ENCODE assay signal across 23 mouse cellular contexts in the genomic region with DNA sequence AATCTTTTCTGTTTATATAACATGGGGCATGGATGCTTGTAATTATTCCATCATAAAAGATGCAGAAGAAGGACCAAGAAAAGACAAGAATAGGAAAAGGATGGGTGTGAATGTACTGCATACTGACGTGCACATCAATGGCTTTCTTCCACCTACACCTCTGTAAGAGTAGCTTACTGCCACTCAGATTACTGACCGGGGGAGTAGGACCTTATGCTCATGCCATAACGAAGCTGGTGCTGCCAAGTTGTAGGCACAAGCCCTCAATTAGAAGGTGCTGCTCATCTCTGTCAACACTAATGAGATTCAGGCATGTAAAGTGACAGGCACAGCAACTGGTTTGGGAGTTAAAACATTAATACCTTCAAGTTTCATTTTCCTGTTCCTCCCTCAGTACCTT.
DNase-seq lines count a peak whose midpoint lies in the region; ATAC-seq and TF ChIP-seq lines count a peak whose summit lies in the region.
"Had no signal": no experiment of that assay in that cellular context is flagged by ENCODE, and none has a peak within 500 bp of the region (broad histone marks: within the 10 kb centered on the region; RNA-seq: fewer than 3 reads in every experiment).

No protein-coding gene starts in this region.

- DNase-seq in frontal cortex, adult 2 months (ENCODE audit: extremely low spot score in 1 of 2, low spot score in 1 of 2), result peak; percentile 14 to 24
- no peak for DNase-seq in frontal cortex, postnatal 10 days (ENCODE audit: low spot score in 2 of 2)
- peak; percentile 3 to 23 for DNase-seq in left cerebral cortex, adult 18-20 months (ENCODE audit: low spot score in 2 of 2)
- no peak for DNase-seq in left cerebral cortex, postnatal 4 days
- DNase-seq in brain, adult 2 months (ENCODE audit: low read depth, low spot score), result peak; percentile 58
- peak; percentile 39 for DNase-seq in brain, embryonic 14.5 days (ENCODE audit: low read depth)
- no peak for DNase-seq in adrenal gland, adult 18-20 months (ENCODE audit: low spot score in 2 of 2)
- no peak for DNase-seq in hindbrain, embryonic 14.5 days (ENCODE audit: low spot score)
- DNase-seq: adrenal gland, adult 8-10 months; adrenal gland, postnatal 36 days; cerebellum, adult 11-12 months; cerebellum, adult 9-10 months; cerebellum, postnatal 25 days; gastrocnemius, adult 2 months; gastrocnemius, postnatal 25 days had no signal

- TF ChIP-seq CTCF in brain, embryonic 14.5 days (IDR thresholded peaks at IDR 0.05; ENCODE audit: borderline replicate concordance, extremely low read depth, insufficient read depth, insufficient read length), result no peak

- H3K4me3 ChIP-seq in hindbrain, embryonic 14.5 days (replicated peaks; ENCODE audit: low read length), result no peak overlapping the region
- H3K4me3 ChIP-seq: embryonic facial prominence, embryonic 15.5 days; erythroblast, embryonic 14.5 days; forebrain, embryonic 10.5 days; gastrocnemius, adult 2 months; heart, embryonic 12.5 days; hindbrain, embryonic 10.5 days had no signal

- no peak overlapping the region for H3K9ac ChIP-seq in hindbrain, embryonic 14.5 days
- H3K9ac ChIP-seq: embryonic facial prominence, embryonic 15.5 days; heart, embryonic 12.5 days had no signal

- H3K27ac ChIP-seq in hindbrain, embryonic 14.5 days, result no peak overlapping the region
- H3K27ac ChIP-seq: embryonic facial prominence, embryonic 15.5 days; forebrain, embryonic 10.5 days; gastrocnemius, adult 2 months; hindbrain, embryonic 10.5 days had no signal

- WGBS in hindbrain, embryonic 14.5 days, result 73% methylated on average over 3 of the region's 3 CpGs

- H3K27me3 ChIP-seq in hindbrain, embryonic 14.5 days (ENCODE audit: control insufficient read depth, insufficient read depth, low read length), result no peaks in the 10 kb centered on the region
- H3K27me3 ChIP-seq: embryonic facial prominence, embryonic 15.5 days; heart, embryonic 12.5 days had no signal

- no peak for TF ChIP-seq POLR2A in brain, embryonic 14.5 days (IDR thresholded peaks at IDR 0.05; ENCODE audit: borderline replicate concordance, extremely low read depth, insufficient read depth, insufficient read length, poor library complexity, severe bottlenecking)

- no peaks in the 10 kb centered on the region for H3K36me3 ChIP-seq in hindbrain, embryonic 14.5 days (replicated peaks; ENCODE audit: control insufficient read depth, insufficient read depth)
- H3K36me3 ChIP-seq: embryonic facial prominence, embryonic 15.5 days; forebrain, embryonic 10.5 days; heart, embryonic 12.5 days; hindbrain, embryonic 10.5 days had no signal

- no peaks in the 10 kb centered on the region for H3K9me3 ChIP-seq in hindbrain, embryonic 14.5 days (ENCODE audit: control insufficient read depth, low read length)
- H3K9me3 ChIP-seq: embryonic facial prominence, embryonic 15.5 days; forebrain, embryonic 10.5 days; heart, embryonic 12.5 days; hindbrain, embryonic 10.5 days had no signal

- H3K4me2 ChIP-seq in hindbrain, embryonic 14.5 days (replicated peaks), result no peak overlapping the region
- H3K4me2 ChIP-seq: embryonic facial prominence, embryonic 15.5 days; heart, embryonic 12.5 days had no signal

- H3K4me1 ChIP-seq in hindbrain, embryonic 14.5 days (replicated peaks; ENCODE audit: control insufficient read depth, insufficient read depth, low read length), result peaks cover 4% of the 10 kb centered on the region; the same call in 1 of the 2 replicates
- H3K4me1 ChIP-seq: embryonic facial prominence, embryonic 15.5 days; heart, embryonic 12.5 days had no signal

- ATAC-seq in hindbrain, embryonic 14.5 days (ENCODE audit: low FRiP score), result no peak
- ATAC-seq: forebrain, embryonic 16.5 days; hindbrain, embryonic 16.5 days; inflammation-experienced regulatory T-cells, adult 6 months had no signal

- intact Hi-C loops in left cerebral cortex, postnatal 4 days (cut with DNase I), result no loop called here

Comparison
In these comparisons a context has a peak if more than half of its experiments do, and no peak if none do; other contexts are left out.
1. DNase-seq: peak in frontal cortex, adult 2 months (2 of 2), left cerebral cortex, adult 18-20 months (2 of 2), brain, adult 2 months (single experiment) and brain, embryonic 14.5 days (single experiment); none in frontal cortex, postnatal 10 days (0 of 2), left cerebral cortex, postnatal 4 days (single experiment), adrenal gland, adult 18-20 months (0 of 2) and hindbrain, embryonic 14.5 days (single experiment).